Mouse (Mus musculus) hindbrain, embryonic 14.5 days (tissue): ENCODE data around the gene H1foo. TPM values are rescaled to one million over a fixed set of nuclear protein-coding genes. Genes with fewer than 3 reads are reported as not detected.

Experiments
- ATAC-seq: fragments of 200-750 bp; cut with Nextera tagmentation; 2 replicates; pipeline ENCODE4 v1.8.0; 2017; ENCODE audit warnings: moderate number of reproducible peaks, mild to moderate bottlenecking, moderate TSS enrichment, moderate library complexity; ENCODE audit not compliant: low FRiP score
- DNase-seq: peaks from one replicate; pipeline ENCODE4 v3.0.0-alpha.2; 2015; ENCODE audit warnings: low spot score
- H3K27ac ChIP-seq: fragments of 300-500 bp; sonication (generic); 2 replicates; pipeline ENCODE4 v1.5.1; 2014; ENCODE audit warnings: mild to moderate bottlenecking, moderate library complexity
- H3K27me3 ChIP-seq: fragments of 300-500 bp; sonication (generic); 2 replicates; pipeline ENCODE4 v1.6.1; 2014; ENCODE audit warnings: mild to moderate bottlenecking, low read length, mixed read lengths; ENCODE audit not compliant: control insufficient read depth, insufficient read depth
- H3K36me3 ChIP-seq: fragments of 300-500 bp; sonication (generic); replicated peaks from 2 replicates; pipeline ENCODE4 v1.6.1; 2014; ENCODE audit not compliant: control insufficient read depth, insufficient read depth
- H3K4me1 ChIP-seq: fragments of 300-500 bp; sonication (generic); replicated peaks from 2 replicates; pipeline ENCODE4 v1.6.1; 2014; ENCODE audit warnings: antibody characterized with exemption, low read length, mixed read lengths; ENCODE audit not compliant: control insufficient read depth, insufficient read depth
- H3K4me2 ChIP-seq: fragments of 300-500 bp; sonication (generic); replicated peaks from 2 replicates; pipeline ENCODE4 v1.6.1; 2014; ENCODE audit warnings: mild to moderate bottlenecking, moderate library complexity
- H3K4me3 ChIP-seq: fragments of 300-500 bp; sonication (generic); replicated peaks from 2 replicates; pipeline ENCODE4 v1.5.1; 2014; ENCODE audit warnings: mild to moderate bottlenecking, low read length
- H3K9ac ChIP-seq: fragments of 300-500 bp; sonication (generic); 2 replicates; pipeline ENCODE4 v1.6.1; 2014
- H3K9me3 ChIP-seq: fragments of 300-500 bp; sonication (generic); 2 replicates; pipeline ENCODE4 v1.6.1; 2016; ENCODE audit warnings: low read length; ENCODE audit not compliant: control insufficient read depth
- WGBS: fragments of 180-500 bp; shearing (Covaris S2); extraction: QIAGEN DNeasy Blood & Tissue Kit; methylation state at CpG from one replicate; pipeline ENCODE4 v1.1.7; 2014; 5-methylcytosine and 5-hydroxymethylcytosine counted together
- polyA plus RNA-seq: library from polyadenylated mRNA; unstranded; fragments of >200 nt; fragmentation: Nextera tagmentation; extraction: Ambion mirVana; gene quantifications from 2 replicates; pipeline ENCODE4 v1.2.1, GENCODE M21; 2014

The H1foo gene
- polyA plus RNA-seq, 1 experiment from 2014 or later, result not detected

DNA sequence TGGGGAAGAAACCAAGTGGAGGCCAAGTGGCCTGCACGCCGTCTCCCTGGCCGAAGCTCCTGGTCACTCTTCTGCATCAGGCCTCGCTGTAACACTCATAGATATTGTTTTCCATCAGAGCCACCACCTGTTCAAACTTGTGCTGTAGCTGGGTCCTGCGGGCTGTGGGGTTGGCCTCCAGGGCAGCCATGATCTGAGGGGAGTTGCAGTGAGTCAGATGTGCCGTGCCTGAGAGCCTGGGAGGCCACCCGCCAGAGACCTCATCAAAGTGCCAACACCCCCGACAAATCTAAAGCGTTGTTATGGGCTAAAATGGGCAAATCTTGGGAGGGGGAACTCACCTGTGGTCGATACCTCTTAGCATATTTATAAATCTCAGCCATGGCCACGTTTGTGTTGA lies 10.9 kb downstream of the H1foo start:
- WGBS, result 86% methylated on average over 11 of the region's 11 CpGs
- Histone ChIP-seq H3K27me3 (no peaks in the 10 kb centered on the region), H3K9ac (no peak overlapping the region), H3K4me2 (no peak overlapping the region), H3K36me3 (no peaks in the 10 kb centered on the region), H3K4me3 (no peak overlapping the region), H3K27ac (no peak overlapping the region), H3K9me3 (no peaks in the 10 kb centered on the region), H3K4me1 (peaks cover 13% of the 10 kb centered on the region; the same call in 1 of the 2 replicates)
- no peak for DNase-seq
- no peak for ATAC-seq

DNA sequence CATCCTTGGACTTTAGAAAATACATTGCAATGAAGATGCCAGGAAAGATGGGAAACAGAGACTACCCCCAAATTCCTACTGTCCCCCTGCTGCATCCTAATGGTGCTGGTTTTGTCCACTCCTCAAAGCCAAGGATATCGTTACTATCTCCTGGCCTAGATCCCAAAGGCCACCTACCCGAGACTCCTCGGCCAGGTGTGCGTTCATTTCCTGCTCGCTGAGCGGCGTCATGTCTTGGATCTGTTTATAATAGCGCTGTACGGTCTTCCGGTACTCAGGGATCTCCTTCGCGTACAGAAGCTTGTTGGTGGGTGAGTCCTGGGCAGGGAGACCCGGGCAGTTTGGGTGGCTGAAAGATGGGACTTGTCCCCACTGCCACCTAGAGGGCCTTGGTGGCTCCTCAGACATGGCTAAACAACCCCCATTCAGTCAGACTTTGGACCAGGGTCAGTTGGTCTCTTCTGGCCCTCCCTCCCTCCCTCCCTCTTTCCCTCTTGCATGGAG lies 11.7 kb downstream of the H1foo start:
- Histone ChIP-seq H3K27me3 (no peaks in the 10 kb centered on the region), H3K4me2 (no peak overlapping the region), H3K9ac (no peak overlapping the region), H3K9me3 (no peaks in the 10 kb centered on the region), H3K27ac (no peak overlapping the region), H3K4me1 (peaks cover 13% of the 10 kb centered on the region; the same call in 1 of the 2 replicates), H3K4me3 (no peak overlapping the region), H3K36me3 (no peaks in the 10 kb centered on the region)
- no peak for DNase-seq
- 89% methylated on average over 13 of the region's 13 CpGs for WGBS
- ATAC-seq, result no peak

DNA sequence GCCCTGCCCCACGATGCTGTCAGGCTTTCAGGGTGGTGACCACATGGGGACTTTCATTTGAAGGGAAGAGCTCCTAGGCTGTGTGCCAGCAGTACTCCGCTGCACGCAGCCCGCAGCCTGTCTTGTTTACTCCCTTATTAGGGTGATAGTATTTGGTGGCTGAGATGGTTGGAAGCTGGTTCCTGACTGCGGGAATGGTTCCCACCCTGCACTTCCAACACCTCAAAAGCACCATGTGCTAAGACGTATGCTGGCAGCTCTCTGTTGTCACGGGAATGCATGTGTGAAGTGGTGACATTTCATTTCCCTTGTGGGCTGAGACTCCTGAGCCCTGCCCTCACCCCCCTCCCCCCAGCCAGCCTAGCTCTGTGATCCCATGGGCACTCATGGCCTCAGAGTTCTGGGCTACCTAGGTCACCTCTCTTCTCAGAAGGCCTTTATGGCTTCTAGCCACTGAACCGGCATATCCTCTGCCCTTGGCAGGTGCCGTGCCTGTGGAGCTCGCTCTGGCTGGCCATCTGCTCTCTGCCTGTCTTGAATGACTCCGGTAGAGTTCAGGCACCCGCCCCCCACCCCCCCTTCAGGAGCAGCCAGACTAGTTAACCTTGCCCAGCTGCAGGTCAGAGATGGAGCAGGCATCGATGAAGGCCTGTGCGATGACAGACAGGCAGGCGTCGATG lies 12.3 kb downstream of the H1foo start:
- Histone ChIP-seq H3K36me3 (no peaks in the 10 kb centered on the region), H3K4me1 (peaks cover 13% of the 10 kb centered on the region; the same call in 1 of the 2 replicates), H3K4me2 (no peak overlapping the region), H3K9ac (no peak overlapping the region), H3K27me3 (no peaks in the 10 kb centered on the region), H3K27ac (no peak overlapping the region), H3K9me3 (no peaks in the 10 kb centered on the region), H3K4me3 (no peak overlapping the region)
- 29% methylated on average over 16 of the region's 16 CpGs for WGBS
- no peak for ATAC-seq
- no peak for DNase-seq

DNA sequence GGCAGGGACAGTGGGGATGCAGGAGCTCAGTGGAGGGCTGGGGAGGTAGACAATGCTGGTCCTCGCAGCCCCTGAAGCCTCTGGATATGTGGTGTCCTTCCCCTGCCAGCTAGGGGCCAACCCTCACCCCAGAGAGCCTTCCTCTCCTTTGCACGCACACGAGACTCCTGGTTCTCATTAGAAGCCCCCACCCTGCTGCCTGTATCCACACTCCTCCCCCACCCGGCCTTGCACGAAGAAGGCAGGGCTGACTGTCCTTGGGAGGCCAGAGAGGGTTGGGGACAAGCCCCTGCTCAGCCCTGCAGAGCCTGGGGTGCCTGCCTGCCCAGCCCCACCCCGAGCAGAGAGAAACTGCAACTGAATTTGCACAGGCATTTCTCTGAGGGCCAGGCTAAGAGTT lies 12.9 kb downstream of the H1foo start:
- Histone ChIP-seq H3K9ac (no peak overlapping the region), H3K4me1 (peaks cover 13% of the 10 kb centered on the region; the same call in 1 of the 2 replicates), H3K4me2 (no peak overlapping the region), H3K27ac (no peak overlapping the region), H3K36me3 (no peaks in the 10 kb centered on the region), H3K9me3 (no peaks in the 10 kb centered on the region), H3K4me3 (no peak overlapping the region), H3K27me3 (no peaks in the 10 kb centered on the region)
- 32% methylated on average over 5 of the region's 6 CpGs for WGBS
- DNase-seq (no peak), ATAC-seq (no peak)

DNA sequence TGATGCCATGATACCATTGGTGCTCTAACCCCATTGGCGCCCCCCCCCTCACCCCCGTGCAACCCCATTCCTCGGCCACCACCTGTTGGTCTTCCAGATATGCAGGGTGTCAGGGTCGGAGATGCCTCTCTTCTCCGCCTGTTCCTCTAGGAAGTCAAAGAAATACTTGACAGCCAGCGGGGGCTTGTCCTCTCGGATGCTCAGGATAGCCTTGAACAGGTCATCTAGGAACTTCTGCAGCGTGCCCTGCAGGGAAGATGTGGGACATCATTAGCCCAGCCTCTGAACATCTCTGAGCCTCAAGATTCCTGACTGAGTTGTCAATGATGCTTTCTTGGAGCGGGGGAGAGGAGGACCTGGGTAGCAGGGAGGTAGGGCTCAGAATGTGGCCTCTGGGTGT lies 13.7 kb downstream of the H1foo start:
- Histone ChIP-seq H3K4me1 (peaks cover 13% of the 10 kb centered on the region; the same call in 1 of the 2 replicates), H3K9me3 (no peaks in the 10 kb centered on the region), H3K27ac (no peak overlapping the region), H3K27me3 (no peaks in the 10 kb centered on the region), H3K36me3 (no peaks in the 10 kb centered on the region), H3K9ac (no peak overlapping the region), H3K4me2 (no peak overlapping the region), H3K4me3 (no peak overlapping the region)
- WGBS, result 93% methylated on average over 9 of the region's 9 CpGs
- DNase-seq, result no peak
- ATAC-seq, result no peak

DNA sequence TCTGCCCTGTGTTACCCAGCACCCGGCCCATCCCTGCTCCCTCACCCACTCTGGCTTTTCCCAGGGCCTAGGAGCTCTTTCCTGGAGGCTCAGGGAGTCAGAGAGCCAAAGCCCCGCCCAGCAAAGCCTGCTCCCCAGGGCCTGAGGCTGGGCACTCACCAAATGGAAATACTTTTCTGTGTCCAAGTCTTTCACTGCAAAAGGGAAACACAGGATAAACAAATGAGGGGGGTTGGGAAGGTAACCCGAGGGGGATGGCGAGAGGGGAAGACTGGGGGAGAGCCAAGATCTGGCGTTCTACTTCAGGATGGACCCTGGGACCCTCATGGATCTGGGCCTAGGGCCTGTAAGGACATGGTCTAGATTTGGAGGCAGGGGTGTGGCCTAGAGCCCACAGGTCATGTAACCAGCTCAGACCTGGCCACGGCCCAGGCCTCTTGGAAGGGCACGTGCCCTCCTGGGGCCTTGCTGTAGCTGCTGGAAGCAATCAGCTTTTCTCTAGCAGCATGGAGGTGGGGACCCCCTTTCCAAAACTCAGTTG lies 14.5 kb downstream of the H1foo start:
- no peak for DNase-seq
- Histone ChIP-seq H3K36me3 (no peaks in the 10 kb centered on the region), H3K9ac (no peak overlapping the region)

DNA sequence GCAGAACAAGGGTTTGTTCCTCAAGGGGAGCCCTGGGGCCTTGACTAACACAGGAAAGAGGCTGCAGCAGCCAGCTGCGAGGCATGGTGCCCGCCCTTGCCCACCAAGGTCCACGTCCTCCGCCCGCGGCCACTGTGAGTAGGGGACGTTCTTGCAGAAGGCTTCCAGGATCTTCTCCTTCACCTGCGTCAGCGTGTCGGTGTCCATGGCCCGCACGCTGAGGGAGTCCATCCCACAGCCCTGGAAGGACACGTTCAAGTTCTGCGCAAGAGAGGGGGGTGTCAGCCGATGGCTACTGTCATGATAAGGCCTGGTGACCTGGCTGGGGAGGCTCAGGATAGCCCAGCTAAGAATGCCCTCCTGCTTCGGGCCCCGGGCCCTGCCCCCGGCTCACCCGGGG lies 15.6 kb downstream of the H1foo start:
- Histone ChIP-seq H3K27me3 (no peaks in the 10 kb centered on the region), H3K4me2 (no peak overlapping the region), H3K9ac (no peak overlapping the region), H3K9me3 (no peaks in the 10 kb centered on the region), H3K27ac (no peak overlapping the region), H3K4me1 (peaks cover 13% of the 10 kb centered on the region; the same call in 1 of the 2 replicates), H3K4me3 (no peak overlapping the region), H3K36me3 (no peaks in the 10 kb centered on the region)
- DNase-seq (no peak), ATAC-seq (no peak)
- 93% methylated on average over 19 of the region's 19 CpGs for WGBS

More for the DNA sequence above, 14.5 kb downstream of the H1foo start:
- H3K9me3 ChIP-seq, result no peaks in the 10 kb centered on the region
- H3K4me2 ChIP-seq, result no peak overlapping the region
- H3K27me3 ChIP-seq, result no peaks in the 10 kb centered on the region
- H3K27ac ChIP-seq, result no peak overlapping the region
- peaks cover 13% of the 10 kb centered on the region; the same call in 1 of the 2 replicates for H3K4me1 ChIP-seq
- no peak overlapping the region for H3K4me3 ChIP-seq
- no peak for ATAC-seq
- 78% methylated on average over 7 of the region's 7 CpGs for WGBS

DNA sequence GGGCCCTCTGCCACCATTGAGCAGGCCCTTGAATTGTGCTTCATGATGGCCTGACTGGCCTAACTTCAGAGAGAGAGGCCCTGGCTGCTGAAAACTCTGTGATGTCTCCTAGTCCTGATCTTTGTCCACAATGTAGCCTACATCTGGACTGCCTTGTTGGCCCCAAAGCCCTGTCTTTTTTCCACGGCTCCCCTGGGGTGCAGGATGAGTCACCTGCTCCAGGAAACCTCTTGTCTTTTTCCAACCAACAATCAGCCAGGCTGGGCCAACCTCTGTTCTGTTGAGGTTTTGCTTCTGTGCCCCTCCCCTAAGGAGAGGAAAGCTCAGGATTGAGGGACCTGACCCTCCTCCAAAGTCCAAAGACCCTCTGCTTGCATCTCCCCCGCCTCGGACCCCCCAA lies 17.0 kb downstream of the H1foo start:
- H3K9ac ChIP-seq, result no peak overlapping the region
- no peak overlapping the region for H3K4me3 ChIP-seq
- H3K27ac ChIP-seq, result no peak overlapping the region
- no peaks in the 10 kb centered on the region for H3K36me3 ChIP-seq
- DNase-seq (no peak), ATAC-seq (no peak)
- no peaks in the 10 kb centered on the region for H3K27me3 ChIP-seq
- no peaks in the 10 kb centered on the region for H3K9me3 ChIP-seq
- H3K4me1 ChIP-seq, result peaks cover 9% of the 10 kb centered on the region; the same call in 1 of the 2 replicates
- H3K4me2 ChIP-seq, result no peak overlapping the region
- 85% methylated on average over 3 of the region's 3 CpGs for WGBS

DNA sequence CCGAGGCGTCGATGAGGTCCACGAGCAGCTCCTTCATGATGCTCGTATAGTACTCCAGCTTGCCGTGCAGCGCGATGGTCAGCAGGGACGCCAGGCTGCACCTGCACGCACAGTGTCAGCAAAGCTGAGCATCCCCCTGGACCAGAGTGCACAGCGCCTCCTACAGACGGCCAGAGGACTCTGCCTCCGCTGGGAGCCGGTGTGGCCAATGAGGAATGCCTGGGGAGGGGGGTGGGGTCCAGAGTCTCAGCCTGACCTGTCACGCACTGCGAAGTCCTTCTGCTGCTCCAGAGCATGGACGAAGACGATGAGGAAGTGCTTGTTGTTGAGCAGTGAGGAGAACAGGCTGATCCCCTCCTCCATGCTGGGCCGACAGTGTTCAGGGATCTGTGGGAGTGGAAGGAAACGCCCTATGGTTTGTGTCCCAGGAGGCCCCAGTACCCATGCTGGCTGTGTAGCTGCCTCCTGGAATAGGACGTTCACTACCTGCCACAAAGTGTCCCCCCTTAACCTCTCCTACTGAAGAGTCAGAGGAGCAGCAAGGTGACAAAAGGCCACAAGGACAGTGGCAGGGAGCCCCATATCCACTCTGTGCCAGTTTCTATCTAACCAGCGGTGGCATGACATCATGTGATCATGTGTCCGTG lies 17.8 kb downstream of the H1foo start:
- 38% methylated on average over 23 of the region's 23 CpGs for WGBS
- Histone ChIP-seq H3K27ac (no peak overlapping the region), H3K4me3 (no peak overlapping the region), H3K4me2 (no peak overlapping the region), H3K9ac (no peak overlapping the region), H3K36me3 (no peaks in the 10 kb centered on the region), H3K27me3 (no peaks in the 10 kb centered on the region), H3K9me3 (no peaks in the 10 kb centered on the region), H3K4me1 (0 out of 2 replicates have a peak, but pooled peaks cover under 1% of the 10 kb centered on the region)
- no peak for ATAC-seq
- DNase-seq, result no peak
